Mouse (Mus musculus) hindbrain, embryonic 10.5 days (tissue): ENCODE measurements around the gene Nek5. TPM values are rescaled to one million over a fixed set of nuclear protein-coding genes. Genes with fewer than 3 reads are reported as not detected.

Experiments
- DNase-seq: peaks from one replicate; pipeline ENCODE4 v3.0.0-alpha.2; 2017; ENCODE audit warnings: low spot score
- H3K27ac ChIP-seq: fragments of 300-500 bp; sonication (generic); 2 replicates; pipeline ENCODE4 v1.5.1; 2016; ENCODE audit warnings: mild to moderate bottlenecking, moderate library complexity
- H3K27me3 ChIP-seq: fragments of 300-500 bp; sonication (generic); 2 replicates; pipeline ENCODE4 v1.6.1; 2016; ENCODE audit warnings: mild to moderate bottlenecking; ENCODE audit not compliant: poor library complexity, insufficient read depth, severe bottlenecking
- H3K36me3 ChIP-seq: fragments of 300-500 bp; sonication (generic); 2 replicates; pipeline ENCODE4 v1.6.1; 2016; ENCODE audit warnings: mild to moderate bottlenecking, moderate library complexity
- H3K4me1 ChIP-seq: fragments of 300-500 bp; sonication (generic); replicated peaks from 2 replicates; pipeline ENCODE4 v1.6.1; 2016; ENCODE audit warnings: mild to moderate bottlenecking
- H3K4me3 ChIP-seq: fragments of 300-500 bp; sonication (generic); 2 replicates; pipeline ENCODE4 v1.5.1; 2016; ENCODE audit warnings: mild to moderate bottlenecking, moderate library complexity
- H3K9me3 ChIP-seq: fragments of 300-500 bp; sonication (generic); 2 replicates; pipeline ENCODE4 v1.6.1; 2016; ENCODE audit warnings: mild to moderate bottlenecking, moderate library complexity
- WGBS: fragments of 180-500 bp; shearing (Covaris S2); methylation state at CpG from one replicate; pipeline ENCODE4 v1.1.7; 2016; 5-methylcytosine and 5-hydroxymethylcytosine counted together
- polyA plus RNA-seq: library from polyadenylated mRNA; unstranded; fragments of >200 nt; fragmentation: Nextera tagmentation; extraction: Ambion mirVana; gene quantifications from 2 replicates; pipeline ENCODE4 v1.2.1, GENCODE M21; 2016

The Nek5 gene
- polyA plus RNA-seq, 1 experiment from 2014 or later, result 0.69 TPM

DNA sequence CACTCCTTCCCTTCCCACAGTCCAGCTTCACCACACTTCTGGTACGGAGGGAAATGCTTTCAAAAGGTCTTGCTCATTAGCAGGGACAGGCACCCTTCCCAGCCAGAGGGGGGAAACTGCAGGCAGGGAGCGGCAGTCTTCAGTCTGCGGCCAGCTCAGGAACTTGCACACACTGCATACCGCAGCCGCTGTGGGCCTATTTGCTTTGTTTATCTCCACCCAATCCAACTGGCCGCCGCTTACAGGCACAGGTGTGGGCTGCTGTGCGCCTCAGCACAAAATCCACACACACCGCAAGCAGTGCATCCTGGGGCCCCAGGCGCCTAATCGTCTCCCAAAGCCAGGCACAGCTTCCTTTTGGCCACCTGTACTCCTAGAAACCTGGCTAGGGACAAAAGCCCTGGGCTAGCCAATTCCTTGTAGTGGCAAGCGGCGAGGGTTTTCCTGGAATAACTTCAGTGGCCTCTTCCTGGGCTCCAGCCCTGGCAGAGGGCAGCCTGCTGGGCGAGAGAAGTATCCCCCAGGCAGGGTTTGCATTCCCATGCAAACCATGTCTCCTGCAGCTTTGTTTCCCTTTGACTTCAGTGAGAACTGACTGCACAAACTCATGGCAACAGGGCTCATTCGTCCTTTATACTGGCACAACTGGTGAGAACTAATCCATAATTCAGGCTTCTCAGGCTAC, 85.2 kb downstream of the Nek5 start:
- DNase-seq, result peak; percentile 18
- Histone ChIP-seq H3K4me1 (peaks cover 27% of the 10 kb centered on the region), H3K36me3 (no peaks in the 10 kb centered on the region), H3K9me3 (no peaks in the 10 kb centered on the region), H3K4me3 (0 out of 2 replicates have a peak overlapping the region, but pooled peaks have one; percentile 20), H3K27me3 (no peaks in the 10 kb centered on the region), H3K27ac (peak overlapping the region; percentile 26; the same call in 1 of the 2 replicates)
- WGBS, result 13% methylated on average over 15 of the region's 15 CpGs

DNA sequence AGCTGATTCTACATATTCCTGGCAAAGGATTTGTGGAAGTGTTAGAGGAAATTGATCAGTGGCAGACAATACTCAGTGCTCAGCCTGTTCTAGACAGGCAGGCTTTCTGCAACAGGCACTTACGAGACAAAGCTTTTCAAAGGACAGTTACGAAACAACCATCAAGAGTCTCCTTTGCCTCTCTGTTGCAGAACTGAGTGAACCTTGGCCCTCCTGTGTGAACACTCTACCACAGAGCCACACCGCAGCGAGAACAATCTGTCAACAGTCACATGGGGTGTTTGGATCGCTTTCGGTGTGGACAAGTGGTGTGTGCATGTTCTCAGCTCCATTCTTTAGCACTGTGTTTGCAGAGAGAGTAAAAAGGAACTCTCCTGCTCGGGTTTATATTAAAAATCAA, 87.8 kb downstream of the Nek5 start:
- H3K27me3 ChIP-seq, result no peaks in the 10 kb centered on the region
- DNase-seq, result no peak
- no peaks in the 10 kb centered on the region for H3K36me3 ChIP-seq
- 80% methylated on average over 7 of the region's 7 CpGs for WGBS
- H3K9me3 ChIP-seq, result no peaks in the 10 kb centered on the region
- no peak overlapping the region for H3K27ac ChIP-seq
- no peak overlapping the region for H3K4me3 ChIP-seq
- peaks cover 17% of the 10 kb centered on the region for H3K4me1 ChIP-seq

DNA sequence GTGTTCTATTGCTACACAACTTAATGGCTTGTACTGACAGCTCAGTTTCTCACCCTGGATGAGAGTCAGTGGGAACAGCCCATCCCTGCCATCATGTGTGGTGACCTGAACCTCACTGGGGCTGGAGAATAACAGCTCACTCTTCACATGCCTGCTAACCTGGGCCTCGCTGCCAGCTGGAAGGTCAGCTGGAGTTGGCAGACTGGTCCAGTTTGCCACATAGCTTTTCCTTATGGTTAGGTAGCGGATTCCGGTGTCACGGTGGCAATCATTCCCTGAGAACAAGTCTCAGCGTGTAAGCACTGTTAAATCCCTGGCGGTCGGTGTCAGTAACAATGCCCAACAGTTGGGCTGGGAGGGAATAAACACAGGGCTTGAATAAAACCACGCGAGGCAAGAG, 88.7 kb downstream of the Nek5 start:
- no peaks in the 10 kb centered on the region for H3K9me3 ChIP-seq
- no peak overlapping the region for H3K4me3 ChIP-seq
- H3K27me3 ChIP-seq, result no peaks in the 10 kb centered on the region
- no peak for DNase-seq
- H3K4me1 ChIP-seq, result peaks cover 17% of the 10 kb centered on the region
- H3K36me3 ChIP-seq, result no peaks in the 10 kb centered on the region
- no peak overlapping the region for H3K27ac ChIP-seq
- 90% methylated on average over 9 of the region's 9 CpGs for WGBS

DNA sequence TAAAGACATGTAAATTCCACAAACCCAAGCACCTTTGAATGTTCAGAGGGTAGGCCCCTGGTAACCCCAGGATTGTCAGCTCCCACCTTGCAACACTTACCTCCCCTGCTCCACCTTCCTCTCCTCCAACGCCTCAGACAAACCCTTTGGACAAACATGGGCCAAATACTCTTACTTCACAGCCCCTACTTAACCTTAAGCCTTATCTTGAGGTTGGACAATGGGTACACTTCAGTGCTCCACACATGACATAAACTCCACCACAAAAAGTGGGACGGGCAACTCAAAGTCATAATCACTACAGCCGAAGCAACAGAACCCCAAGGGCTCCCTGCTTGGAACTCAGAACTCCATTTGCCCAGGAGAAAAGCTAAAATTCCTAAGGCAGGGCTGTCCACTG, 93.9 kb downstream of the Nek5 start:
- H3K4me1 ChIP-seq, result no peaks in the 10 kb centered on the region
- H3K36me3 ChIP-seq, result 0 out of 2 replicates have a peak, but pooled peaks cover 4% of the 10 kb centered on the region
- no peak for DNase-seq
- H3K27ac ChIP-seq, result no peak overlapping the region
- no peaks in the 10 kb centered on the region for H3K27me3 ChIP-seq
- 0 out of 2 replicates have a peak, but pooled peaks cover 2% of the 10 kb centered on the region for H3K9me3 ChIP-seq
- H3K4me3 ChIP-seq, result no peak overlapping the region
- WGBS, result 90% methylated on average over 3 of the region's 3 CpGs

DNA sequence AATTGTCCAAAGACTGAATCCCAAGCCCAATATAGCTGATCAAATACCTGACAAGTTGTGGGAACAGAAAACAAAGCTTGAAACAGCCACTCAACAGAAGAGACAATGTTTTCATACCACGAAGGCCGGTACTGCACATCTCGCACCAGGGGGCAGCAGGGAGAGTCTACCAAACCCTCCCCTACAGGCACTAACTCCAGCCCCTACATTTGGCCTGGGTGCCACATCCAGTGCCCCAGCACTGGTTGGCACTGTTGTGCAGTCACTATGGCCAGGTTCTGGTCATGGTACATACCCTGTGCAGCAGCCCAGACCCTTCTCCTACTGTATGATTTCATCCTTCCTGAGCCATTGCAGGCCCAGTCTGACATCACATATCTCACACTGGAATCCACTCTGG, 95.9 kb downstream of the Nek5 start:
- H3K4me1 ChIP-seq, result no peaks in the 10 kb centered on the region
- no peak overlapping the region for H3K27ac ChIP-seq
- 0 out of 2 replicates have a peak, but pooled peaks cover 4% of the 10 kb centered on the region for H3K36me3 ChIP-seq
- H3K4me3 ChIP-seq, result no peak overlapping the region
- no peak for DNase-seq
- WGBS, result 83% methylated on average over 3 of the region's 3 CpGs
- H3K9me3 ChIP-seq, result 0 out of 2 replicates have a peak, but pooled peaks cover 2% of the 10 kb centered on the region
- no peaks in the 10 kb centered on the region for H3K27me3 ChIP-seq

DNA sequence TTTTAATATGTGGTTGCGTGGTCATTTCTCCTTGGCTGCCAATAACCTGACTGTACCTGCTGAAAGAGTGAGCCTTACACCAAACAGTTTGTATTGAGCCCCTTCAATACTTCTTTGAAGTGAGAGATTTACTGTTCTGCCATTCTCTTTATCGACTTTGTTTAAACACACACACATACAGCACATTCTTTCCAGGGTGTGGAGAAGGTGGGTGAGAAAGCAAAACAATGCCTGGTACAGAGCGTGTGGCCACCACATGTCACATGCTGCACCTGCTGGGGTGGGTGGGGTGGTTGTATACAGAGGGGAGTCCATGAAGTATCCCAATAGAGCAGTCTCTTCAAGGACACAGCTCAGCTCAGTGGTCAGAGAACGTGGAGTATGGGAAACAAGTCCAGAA, 99.6 kb downstream of the Nek5 start:
- Histone ChIP-seq H3K9me3 (0 out of 2 replicates have a peak, but pooled peaks cover 2% of the 10 kb centered on the region), H3K4me1 (no peaks in the 10 kb centered on the region), H3K4me3 (no peak overlapping the region), H3K27me3 (no peaks in the 10 kb centered on the region), H3K27ac (no peak overlapping the region), H3K36me3 (0 out of 2 replicates have a peak, but pooled peaks cover 4% of the 10 kb centered on the region)
- DNase-seq, result no peak
- 76% methylated on average over 4 of the region's 4 CpGs for WGBS

Other genes starting within 250 kb of the Nek5 start
- 0.65 TPM in 1 of 2 replicates, not detected in the other for gene Defb9, start 239.6 kb downstream of the Nek5 start, polyA plus RNA-seq
- 1.1 and 13.9 TPM in 2 replicates for gene Defb11, start 218.6 kb downstream of the Nek5 start, polyA plus RNA-seq
- not detected in 2 replicates for gene Defb15, start 192.3 kb downstream of the Nek5 start, polyA plus RNA-seq
- not detected in 2 replicates for gene Defb35, start 186.7 kb downstream of the Nek5 start, polyA plus RNA-seq
- gene Defb13, start 178.3 kb downstream of the Nek5 start, polyA plus RNA-seq, result not detected in 2 replicates
- not detected in 2 replicates for gene Fam90a1a, start 166.3 kb downstream of the Nek5 start, polyA plus RNA-seq
- gene Ccdc70, start 155.3 kb downstream of the Nek5 start, polyA plus RNA-seq, result not detected in 2 replicates
- gene Atp7b, start 64.7 kb downstream of the Nek5 start, polyA plus RNA-seq, result 2.5 TPM in 2 replicates
- gene Alg11, start 64.3 kb downstream of the Nek5 start, polyA plus RNA-seq, result 30.3 and 34.4 TPM in 2 replicates
- 7.6 and 9.1 TPM in 2 replicates for gene Nek3, start 41.4 kb upstream of the Nek5 start, polyA plus RNA-seq
- 37.5 and 46.4 TPM in 2 replicates for gene Ckap2, start 60.8 kb upstream of the Nek5 start, polyA plus RNA-seq
- 31.1 and 38.2 TPM in 2 replicates for gene Vps36, start 67.8 kb upstream of the Nek5 start, polyA plus RNA-seq
- gene Thsd1, start 102.3 kb upstream of the Nek5 start, polyA plus RNA-seq, result 9.2 and 11.4 TPM in 2 replicates
- gene Tpte, start 158.4 kb upstream of the Nek5 start, polyA plus RNA-seq, result not detected in 2 replicates